In genomic region chr3:152376063-152376462, GRCm38 (mm10) we compare ENCODE assay signal across 16 mouse cellular contexts.
"Had no signal": no experiment of that assay in that cellular context is flagged by ENCODE, and none has a peak within 500 bp of the region (broad histone marks: within the 10 kb centered on the region; RNA-seq: fewer than 3 reads in every experiment).

No protein-coding gene starts in this region.

- H3K27me3 ChIP-seq: neural tube, embryonic 13.5 days; neural tube, embryonic 15.5 days; stomach, embryonic 15.5 days had no signal

- H3K27ac ChIP-seq: neural tube, embryonic 13.5 days; neural tube, embryonic 15.5 days; stomach, embryonic 15.5 days; stomach, postnatal 0 days had no signal

- H3K9me3 ChIP-seq: neural tube, embryonic 13.5 days; neural tube, embryonic 15.5 days; stomach, embryonic 15.5 days had no signal

- H3K4me3 ChIP-seq: neural tube, embryonic 13.5 days; neural tube, embryonic 15.5 days; stomach, embryonic 15.5 days had no signal

- H3K4me1 ChIP-seq: neural tube, embryonic 13.5 days; neural tube, embryonic 15.5 days; stomach, embryonic 15.5 days had no signal

- H3K4me2 ChIP-seq: neural tube, embryonic 13.5 days; neural tube, embryonic 15.5 days; stomach, embryonic 15.5 days had no signal

- H3K9ac ChIP-seq: neural tube, embryonic 13.5 days; neural tube, embryonic 15.5 days; stomach, embryonic 15.5 days had no signal

- DNase-seq: retina, postnatal 1 day; right cerebral cortex, adult 18-20 months; right cerebral cortex, postnatal 14 days; right cerebral cortex, postnatal 25 days; right cerebral cortex, postnatal 4 days; spleen, adult 18-20 months; thymus, adult 18-20 months; thymus, adult 2 months; thymus, postnatal 14 days; thymus, postnatal 25 days; thymus, postnatal 36 days; thymus, postnatal 4 days had no signal
